Mouse (Mus musculus): ENCODE results near the gene C1qtnf7.

The C1qtnf7 gene

GRCm38 (mm10) chr5:43608073-43608472, 92.7 kb downstream of the C1qtnf7 start:
- no peak for DNase-seq (ENCODE audit: low spot score in 2 of 2)

DNA sequence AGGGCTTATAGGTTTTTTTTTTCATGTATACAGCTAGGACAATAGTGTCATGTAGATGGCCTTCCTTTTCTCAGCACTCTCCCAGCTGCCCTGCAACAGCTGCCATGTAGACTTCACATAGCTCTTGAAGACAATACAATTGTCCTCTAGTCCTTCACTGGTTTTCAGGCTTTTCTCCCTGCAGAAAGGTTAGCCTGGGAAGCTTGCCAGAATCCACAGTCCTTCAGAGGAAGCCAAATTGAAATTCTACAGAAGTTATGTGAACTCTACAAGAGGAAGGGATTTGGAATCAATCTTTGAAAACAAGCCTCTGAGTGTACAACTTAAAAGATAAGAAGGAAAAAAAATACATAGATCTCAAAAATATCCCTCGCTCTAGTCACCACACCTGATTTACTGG, 94.4 kb downstream of the C1qtnf7 start:
- DNase-seq (ENCODE audit: low spot score in 2 of 2): no peak

GRCm38 (mm10) chr5:43621575-43622299, 106.4 kb downstream of the C1qtnf7 start:
- no peak for DNase-seq (ENCODE audit: low spot score in 2 of 2)

DNA sequence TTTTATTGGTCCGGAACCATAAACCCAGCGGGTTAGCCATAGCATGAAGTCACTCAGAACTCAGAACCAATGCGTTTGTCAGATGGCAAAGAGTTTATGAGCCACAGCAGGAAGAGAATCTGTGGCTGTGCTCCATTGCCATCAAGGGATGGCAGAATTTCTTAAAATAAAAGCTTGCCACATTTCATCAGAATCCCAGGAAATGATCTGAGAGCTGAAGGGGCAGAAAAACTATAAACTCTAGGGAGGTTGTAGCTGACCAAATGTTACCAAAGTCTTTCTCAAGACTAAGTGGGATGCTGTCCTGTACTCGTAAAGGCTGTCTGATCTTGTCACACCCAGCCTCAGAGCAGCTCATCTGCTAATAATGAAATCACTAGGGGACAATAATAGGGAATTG, 110.1 kb downstream of the C1qtnf7 start:
- DNase-seq (ENCODE audit: low spot score in 2 of 2): no peak

GRCm38 (mm10) chr5:43634071-43634601, 118.8 kb downstream of the C1qtnf7 start:
- DNase-seq (ENCODE audit: low spot score in 2 of 2): no peak

- peak in 1 of 2 experiments; percentile 31 for DNase-seq (ENCODE audit: low spot score in 2 of 2)
These were observed 119.3 kb downstream of the C1qtnf7 start for GRCm38 (mm10) chr5:43634602-43635081.

DNA sequence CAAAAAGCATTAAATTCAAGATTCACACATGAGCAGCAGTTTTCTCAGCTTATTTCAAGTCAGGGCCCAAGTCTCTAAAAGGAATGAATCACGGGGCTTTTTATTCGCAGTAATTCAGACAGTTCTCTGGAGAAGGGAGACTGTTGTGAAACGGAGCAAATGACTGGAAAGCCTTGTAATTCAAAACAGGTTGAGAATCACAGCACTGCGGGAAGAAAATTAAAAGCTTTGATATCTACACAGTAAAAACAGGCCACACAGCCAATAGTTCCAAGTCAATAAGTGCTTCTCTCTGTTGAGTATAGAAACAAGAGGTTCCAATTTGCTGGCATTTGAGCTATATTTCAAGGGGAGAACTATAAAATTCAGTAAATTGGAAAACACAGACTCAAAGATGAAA, 129.7 kb downstream of the C1qtnf7 start:
- DNase-seq (ENCODE audit: low spot score in 2 of 2): no peak

DNA sequence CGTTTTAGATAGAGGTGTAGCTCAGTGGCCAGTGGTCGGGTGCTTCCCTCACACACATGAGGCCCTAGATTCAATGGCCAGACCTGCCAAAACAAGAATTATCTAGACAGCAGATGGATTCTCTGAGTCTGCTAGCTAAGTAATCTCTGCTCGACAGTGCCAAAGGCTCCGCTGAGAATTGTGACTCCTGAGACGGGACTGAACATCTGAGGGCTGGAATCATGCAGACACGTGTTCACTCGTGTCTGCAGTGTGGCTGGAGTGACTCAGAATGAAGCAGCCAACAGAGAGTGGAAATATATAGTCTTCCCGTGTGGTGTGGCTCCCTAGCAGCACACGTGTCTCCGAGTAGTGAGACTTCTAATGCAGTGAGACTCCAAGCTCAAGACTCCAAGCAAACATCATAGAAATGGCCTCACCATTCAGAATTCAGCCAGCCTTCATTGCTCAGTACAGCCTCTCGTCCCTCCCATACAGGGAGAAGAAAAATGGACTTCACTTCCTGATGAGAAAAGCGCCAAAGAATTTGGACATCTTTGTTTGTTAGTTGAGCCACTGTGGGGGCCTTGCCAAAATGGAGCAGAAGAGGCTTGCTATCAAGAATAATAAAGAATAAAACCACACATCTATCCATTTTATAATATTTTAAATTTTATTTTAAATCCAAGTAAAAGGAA, 131.9 kb downstream of the C1qtnf7 start:
- no peak for DNase-seq (ENCODE audit: low spot score in 2 of 2)

DNA sequence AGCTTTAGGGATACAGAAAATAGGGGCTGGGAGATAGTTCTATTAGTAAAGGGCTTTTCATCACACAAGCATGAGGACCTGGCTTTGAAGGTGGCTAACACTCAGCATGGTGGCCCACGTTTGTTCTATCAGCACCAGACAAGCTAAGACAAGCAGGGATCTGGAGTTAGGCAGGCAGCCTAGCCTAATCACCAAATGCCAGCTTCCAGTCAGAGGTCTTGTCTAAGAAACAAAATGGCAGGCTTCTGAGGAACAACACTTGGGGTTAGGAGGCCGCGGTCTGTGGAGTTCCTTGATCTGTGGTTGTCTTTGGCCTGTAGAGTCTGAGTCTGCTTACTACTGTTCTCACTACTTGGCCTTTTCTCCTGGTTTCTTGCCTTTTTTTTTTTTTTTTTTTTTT, 146.2 kb downstream of the C1qtnf7 start:
- no peak for DNase-seq (ENCODE audit: low spot score in 2 of 2)

GRCm38 (mm10) chr5:43661997-43662961, 146.9 kb downstream of the C1qtnf7 start, which contains the start of gene Cc2d2a:
TSS of gene Cc2d2a (plus strand) at chr5:43662346.
- no peak for DNase-seq (ENCODE audit: low spot score in 2 of 2)

DNA sequence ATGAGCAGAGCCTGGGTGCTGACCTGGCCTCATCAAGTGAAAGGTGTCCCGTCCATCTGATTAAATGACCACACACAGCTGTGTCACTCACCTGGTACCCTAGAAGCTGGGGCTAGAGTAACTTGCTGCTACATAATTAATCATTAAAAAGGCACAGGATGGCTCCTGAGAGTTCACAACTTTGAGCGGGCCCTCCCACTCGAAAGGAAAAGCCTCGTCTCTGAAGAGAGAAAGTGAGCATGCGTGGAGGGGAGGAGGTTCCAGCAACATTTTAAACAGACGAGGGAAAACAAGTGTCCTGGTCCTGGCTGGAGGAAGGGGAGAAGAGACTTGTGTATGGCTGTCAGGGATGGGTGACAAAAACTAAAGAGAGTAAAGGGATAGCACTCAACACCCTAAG, 148.2 kb downstream of the C1qtnf7 start:
- DNase-seq (ENCODE audit: low spot score in 2 of 2): no peak

DNA sequence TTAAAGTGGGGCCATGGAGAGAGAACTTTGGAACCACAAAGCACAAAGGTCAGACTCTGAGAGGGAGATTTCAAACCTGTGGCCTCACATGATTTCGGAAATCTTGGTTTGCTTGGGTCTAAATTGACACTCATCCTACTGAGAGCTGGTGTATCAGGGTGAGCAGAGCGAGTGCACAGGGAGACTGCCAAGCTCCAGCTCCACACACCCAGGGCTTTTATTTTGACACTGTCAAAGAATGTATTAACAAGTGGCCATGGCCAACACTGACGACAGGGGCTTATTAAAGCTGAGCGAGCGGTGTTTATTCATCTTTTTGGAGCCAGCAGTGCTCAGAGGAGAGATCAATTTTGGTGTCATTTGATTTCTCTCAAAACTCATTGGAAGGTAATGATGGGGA, 149.8 kb downstream of the C1qtnf7 start:
- DNase-seq (ENCODE audit: low spot score in 2 of 2): no peak
